Comparison of ENCODE assay signal across 22 mouse cellular contexts in genomic region chr9:86738067-86738466, GRCm38 (mm10). TPM values are rescaled to one million over a fixed set of nuclear protein-coding genes. Genes with fewer than 3 reads are reported as not detected.
"Had no signal": no experiment of that assay in that cellular context is flagged by ENCODE, and none has a peak within 500 bp of the region (broad histone marks: within the 10 kb centered on the region; RNA-seq: fewer than 3 reads in every experiment).

No protein-coding gene starts in this region.

- H3K36me3 ChIP-seq: midbrain, embryonic 10.5 days; midbrain, embryonic 12.5 days; neural tube, embryonic 13.5 days; neural tube, embryonic 15.5 days had no signal

- H3K27ac ChIP-seq: midbrain, embryonic 10.5 days; midbrain, embryonic 12.5 days; neural tube, embryonic 13.5 days; neural tube, embryonic 15.5 days had no signal

- H3K9ac ChIP-seq: lung, embryonic 14.5 days; midbrain, embryonic 12.5 days; neural tube, embryonic 13.5 days; neural tube, embryonic 15.5 days had no signal

- H3K27me3 ChIP-seq: neural tube, embryonic 13.5 days; neural tube, embryonic 15.5 days had no signal

- H3K4me3 ChIP-seq: midbrain, embryonic 10.5 days; midbrain, embryonic 12.5 days; myocyte; neural tube, embryonic 13.5 days; neural tube, embryonic 15.5 days had no signal

- ATAC-seq: midbrain, embryonic 16.5 days had no signal

- DNase-seq: lung, adult 18-20 months; lung, embryonic 14.5 days; lung, postnatal 10 days; lung, postnatal 4 days; midbrain, embryonic 14.5 days; retina, postnatal 1 day; right cerebral cortex, adult 18-20 months; right cerebral cortex, postnatal 25 days; right cerebral cortex, postnatal 4 days; spleen, adult 18-20 months; thymus, adult 18-20 months; thymus, postnatal 14 days; thymus, postnatal 36 days had no signal

- H3K9me3 ChIP-seq: midbrain, embryonic 10.5 days; midbrain, embryonic 12.5 days; neural tube, embryonic 13.5 days; neural tube, embryonic 15.5 days had no signal

- H3K4me2 ChIP-seq: lung, embryonic 14.5 days; midbrain, embryonic 12.5 days; neural tube, embryonic 13.5 days; neural tube, embryonic 15.5 days had no signal

RNA-seq across cellular contexts. Expression of gene Prss35, which starts 5.4 kb away (rescaled TPM):
- total RNA-seq: megakaryocyte, adult 5-6 weeks; megakaryocyte-erythroid progenitor cell, adult 5-6 weeks had no signal
- polyA plus RNA-seq: small intestine, adult 2 months had no signal

RNA-seq across cellular contexts. Expression of gene Me1, which starts 42.3 kb away (rescaled TPM):
- total RNA-seq: megakaryocyte, adult 5-6 weeks had no signal
